Mouse (Mus musculus) kidney, postnatal 14 days (tissue): Measurements from ENCODE around the gene Ist1.

ENCODE experiments used
- DNase-seq: peaks from one replicate; pipeline ENCODE4 v3.0.0; 2022; ENCODE audit warnings: mixed read lengths

Gene Ist1

GRCm38 (mm10) chr8:109693146-109693900 is at the start of gene Ist1:
Gene Ist1 (minus strand): TSS chr8:109693260.
- peak; percentile 99 for DNase-seq

GRCm38 (mm10) chr8:109738049-109738380 is 45.0 kb upstream of the Ist1 start:
- no peak for DNase-seq

- peak; percentile 90 for DNase-seq
Measured at GRCm38 (mm10) chr8:109737237-109738048, 44.4 kb upstream of the Ist1 start, which contains the start of gene Atxn1l. Gene Atxn1l (minus strand): TSS chr8:109737739.

- DNase-seq: no peak
Measured at GRCm38 (mm10) chr8:109736819-109737218, 43.8 kb upstream of the Ist1 start.

GRCm38 (mm10) chr8:109734018-109734417 is 41.0 kb upstream of the Ist1 start:
- no peak for DNase-seq

- DNase-seq: no peak
Measured at GRCm38 (mm10) chr8:109731012-109731411, 38.0 kb upstream of the Ist1 start.

GRCm38 (mm10) chr8:109725106-109725505 is 32.0 kb upstream of the Ist1 start:
- peak; percentile 51 for DNase-seq

- DNase-seq: no peak
Measured at GRCm38 (mm10) chr8:109714961-109715360, 21.9 kb upstream of the Ist1 start.

GRCm38 (mm10) chr8:109712521-109712920 is 19.5 kb upstream of the Ist1 start:
- no peak for DNase-seq

GRCm38 (mm10) chr8:109707921-109708320 is 14.9 kb upstream of the Ist1 start:
- DNase-seq: no peak

- peak; percentile 88 for DNase-seq
Measured at GRCm38 (mm10) chr8:109706874-109707237, 13.8 kb upstream of the Ist1 start.

- DNase-seq: peak; percentile 29
Measured at GRCm38 (mm10) chr8:109706076-109706873, 13.2 kb upstream of the Ist1 start.

GRCm38 (mm10) chr8:109705320-109706075 is 12.4 kb upstream of the Ist1 start, which contains the start of gene Zfp821:
Gene Zfp821 (plus strand): TSS chr8:109705546.
- peak; percentile 97 for DNase-seq

GRCm38 (mm10) chr8:109704565-109705319 is 11.7 kb upstream of the Ist1 start:
- DNase-seq: no peak

- no peak for DNase-seq
Measured at GRCm38 (mm10) chr8:109698477-109698876, 5.4 kb upstream of the Ist1 start.

GRCm38 (mm10) chr8:109697754-109698153 is 4.7 kb upstream of the Ist1 start:
- DNase-seq: no peak

- no peak for DNase-seq
Measured at GRCm38 (mm10) chr8:109694154-109694553, 1.1 kb upstream of the Ist1 start.

- DNase-seq: no peak
Measured at GRCm38 (mm10) chr8:109692443-109693145, 466 bp downstream of the Ist1 start.

GRCm38 (mm10) chr8:109691769-109692168 is 1.3 kb downstream of the Ist1 start:
- no peak for DNase-seq

- DNase-seq: no peak
Measured at GRCm38 (mm10) chr8:109687248-109687647, 5.8 kb downstream of the Ist1 start.

GRCm38 (mm10) chr8:109682120-109682519 is 10.9 kb downstream of the Ist1 start:
- no peak for DNase-seq
